Mouse (Mus musculus) heart, embryonic 14.5 days (tissue): Measurements from ENCODE around the gene Cfap73. TPM values are rescaled to one million over a fixed set of nuclear protein-coding genes. Genes with fewer than 3 reads are reported as not detected.

Experiments used
- ATAC-seq: fragments of 200-750 bp; cut with Nextera tagmentation; 2 replicates; pipeline ENCODE4 v1.8.0; 2017; ENCODE audit warnings: low read depth, moderate TSS enrichment; ENCODE audit not compliant: insufficient number of reproducible peaks, insufficient read depth, low FRiP score
- H3K27ac ChIP-seq, 2 experiments: fragments of 200-500 bp in 1 of 2; fragments of 300-500 bp in 1 of 2; sonication (generic) in 1 of 2; replicated peaks in 1 of 2; 2 replicates each; pipeline ENCODE4 v1.5.1; 2012 to 2014; ENCODE audit warnings: low read depth in 2 of 2, low read length in 2 of 2, control low read depth in 1 of 2, mild to moderate bottlenecking in 1 of 2, mixed read lengths in 1 of 2; ENCODE audit not compliant: control insufficient read depth in 1 of 2, insufficient read depth in 1 of 2
- H3K27me3 ChIP-seq: fragments of 300-500 bp; sonication (generic); 2 replicates; pipeline ENCODE4 v1.6.1; 2014; ENCODE audit warnings: mild to moderate bottlenecking, low read length, control low read depth; ENCODE audit not compliant: control insufficient read depth, insufficient read depth
- H3K36me3 ChIP-seq: fragments of 300-500 bp; sonication (generic); 2 replicates; pipeline ENCODE4 v1.6.1; 2014; ENCODE audit warnings: mild to moderate bottlenecking, control low read depth, low read length, mixed read lengths; ENCODE audit not compliant: control insufficient read depth, insufficient read depth
- H3K4me1 ChIP-seq, 2 experiments: fragments of 200-500 bp in 1 of 2; fragments of 300-500 bp in 1 of 2; sonication (generic) in 1 of 2; 2 replicates each; pipeline ENCODE4 v1.6.1; 2012 to 2014; ENCODE audit warnings: low read length in 2 of 2, control low read depth in 1 of 2, mixed read lengths in 1 of 2; ENCODE audit not compliant: control insufficient read depth in 2 of 2, insufficient read depth in 2 of 2
- H3K4me2 ChIP-seq: fragments of 300-500 bp; sonication (generic); 2 replicates; pipeline ENCODE4 v1.6.1; 2014; ENCODE audit warnings: mild to moderate bottlenecking, low read length
- H3K4me3 ChIP-seq, 2 experiments: fragments of 200-500 bp in 1 of 2; fragments of 300-500 bp in 1 of 2; sonication (generic) in 1 of 2; 2 replicates each; pipeline ENCODE4 v1.5.1; 2012 to 2014; ENCODE audit warnings: low read length in 2 of 2, mild to moderate bottlenecking in 2 of 2, control low read depth in 1 of 2, low read depth in 1 of 2, moderate library complexity in 1 of 2; ENCODE audit not compliant: control insufficient read depth in 1 of 2, insufficient read depth in 1 of 2
- H3K9ac ChIP-seq: fragments of 300-500 bp; sonication (generic); 2 replicates; pipeline ENCODE4 v1.6.1; 2014; ENCODE audit warnings: mild to moderate bottlenecking, low read length
- H3K9me3 ChIP-seq: fragments of 300-500 bp; sonication (generic); 2 replicates; pipeline ENCODE4 v1.6.1; 2016; ENCODE audit warnings: low read length, control low read depth; ENCODE audit not compliant: control insufficient read depth
- WGBS: fragments of 180-500 bp; shearing (Covaris S2); extraction: QIAGEN DNeasy Blood & Tissue Kit; methylation state at CpG from one replicate; pipeline ENCODE4 v1.1.7; 2014; 5-methylcytosine and 5-hydroxymethylcytosine counted together
- polyA plus RNA-seq: library from polyadenylated mRNA; unstranded; fragments of >200 nt; fragmentation: Nextera tagmentation; extraction: Ambion mirVana; gene quantifications from 2 replicates; pipeline ENCODE4 v1.2.1, GENCODE M21; 2014

Cfap73 gene
- not detected in 2 replicates for polyA plus RNA-seq

- Histone ChIP-seq H3K4me1 (peaks cover 0 to 5% of the 10 kb centered on the region in 2 experiments; a peak in 2 of 4 replicates), H3K27ac (no peak within 1 kb of the TSS)
- WGBS, result 39% methylated on average over 9 of the region's 9 CpGs
These were observed at the start of gene Cfap73 for GRCm38 (mm10) chr5:120634131-120634530. Gene Cfap73 (minus strand): TSS chr5:120634235.

GRCm38 (mm10) chr5:120682982-120683771 lies 49.1 kb upstream of the Cfap73 start:
- Histone ChIP-seq H3K36me3 (no peaks in the 10 kb centered on the region), H3K27ac (no peak overlapping the region), H3K9ac (no peak overlapping the region), H3K9me3 (no peaks in the 10 kb centered on the region), H3K4me3 (no peak overlapping the region), H3K4me1 (peaks cover 3 to 4% of the 10 kb centered on the region in 2 experiments; a peak in 2 of 4 replicates), H3K4me2 (no peak overlapping the region), H3K27me3 (peaks cover 48% of the 10 kb centered on the region)
- ATAC-seq, result no peak
- 11% methylated on average over 24 of the region's 24 CpGs for WGBS

More at GRCm38 (mm10) chr5:120634131-120634530, at the start of gene Cfap73:
- Histone ChIP-seq H3K9ac (no peak within 1 kb of the TSS), H3K4me2 (no peak within 1 kb of the TSS), H3K27me3 (peaks cover 8% of the 10 kb centered on the region), H3K36me3 (no peaks in the 10 kb centered on the region), H3K9me3 (peaks cover 6% of the 10 kb centered on the region; the same call in 1 of the 2 replicates), H3K4me3 (no peak within 1 kb of the TSS)
- ATAC-seq, result no peak

GRCm38 (mm10) chr5:120680918-120681317 lies 46.9 kb upstream of the Cfap73 start:
- Histone ChIP-seq H3K4me1 (peaks cover 3 to 4% of the 10 kb centered on the region in 2 experiments; a peak in 2 of 4 replicates), H3K27ac (no peak overlapping the region), H3K36me3 (no peaks in the 10 kb centered on the region), H3K4me2 (no peak overlapping the region), H3K27me3 (peaks cover 53% of the 10 kb centered on the region), H3K9me3 (no peaks in the 10 kb centered on the region), H3K9ac (no peak overlapping the region), H3K4me3 (no peak overlapping the region)
- ATAC-seq, result no peak
- 77% methylated on average over 18 of the region's 18 CpGs for WGBS

- Histone ChIP-seq H3K27me3 (peaks cover 51% of the 10 kb centered on the region), H3K36me3 (no peaks in the 10 kb centered on the region), H3K9me3 (no peaks in the 10 kb centered on the region), H3K4me1 (peaks cover 3 to 4% of the 10 kb centered on the region in 2 experiments; a peak in 2 of 4 replicates), H3K4me2 (peak overlapping the region; percentile 70), H3K27ac (no peak overlapping the region), H3K9ac (peak overlapping the region; percentile 46; the same call in 1 of the 2 replicates), H3K4me3 (peak overlapping the region; percentile 31 to 33)
- WGBS, result 2% methylated on average over 24 of the region's 24 CpGs
- ATAC-seq, result peak; percentile 67
These were observed 45.9 kb upstream of the Cfap73 start for GRCm38 (mm10) chr5:120679676-120680555.

GRCm38 (mm10) chr5:120677516-120677915 lies 43.5 kb upstream of the Cfap73 start:
- Histone ChIP-seq H3K4me3 (no peak overlapping the region), H3K9ac (no peak overlapping the region), H3K4me2 (no peak overlapping the region), H3K9me3 (no peaks in the 10 kb centered on the region), H3K27ac (no peak overlapping the region), H3K4me1 (peaks cover 3 to 4% of the 10 kb centered on the region in 2 experiments; a peak in 2 of 4 replicates), H3K27me3 (peaks cover 27% of the 10 kb centered on the region), H3K36me3 (no peaks in the 10 kb centered on the region)
- WGBS, result 36% methylated on average over 2 of the region's 2 CpGs
- ATAC-seq, result no peak

- 32% methylated on average over 21 of the region's 21 CpGs for WGBS
- no peaks in the 10 kb centered on the region for H3K9me3 ChIP-seq
- H3K4me2 ChIP-seq, result no peak overlapping the region
- no peak for ATAC-seq
- H3K27ac ChIP-seq, result no peak overlapping the region
- peaks cover 7% of the 10 kb centered on the region; the same call in 1 of the 2 replicates for H3K27me3 ChIP-seq
- no peaks in the 10 kb centered on the region for H3K36me3 ChIP-seq
- H3K4me1 ChIP-seq, result no peaks in the 10 kb centered on the region; a peak in 1 of 4 replicates
- H3K4me3 ChIP-seq, result no peak overlapping the region
- no peak overlapping the region for H3K9ac ChIP-seq
These were observed 40.5 kb upstream of the Cfap73 start for GRCm38 (mm10) chr5:120674229-120675145.
